Mouse (Mus musculus) heart, embryonic 16.5 days (tissue): ENCODE results near the gene Gfra1. TPM values are rescaled to one million over a fixed set of nuclear protein-coding genes. Genes with fewer than 3 reads are reported as not detected.

Experiments
- ATAC-seq: fragments of 200-750 bp; cut with Nextera tagmentation; replicated peaks from 2 replicates; pipeline ENCODE4 v1.8.0; 2017; ENCODE audit warnings: moderate number of reproducible peaks; ENCODE audit not compliant: insufficient read depth, low FRiP score; ENCODE audit errors: extremely low read depth
- H3K27ac ChIP-seq: fragments of 300-500 bp; sonication (generic); 2 replicates; pipeline ENCODE4 v1.5.1; 2014; ENCODE audit warnings: mild to moderate bottlenecking, low read length, control low read depth, moderate library complexity
- H3K27me3 ChIP-seq: fragments of 300-500 bp; sonication (generic); 2 replicates; pipeline ENCODE4 v1.6.1; 2014; ENCODE audit warnings: low read length, mixed read lengths; ENCODE audit not compliant: control insufficient read depth, insufficient read depth
- H3K36me3 ChIP-seq: fragments of 300-500 bp; sonication (generic); 2 replicates; pipeline ENCODE4 v1.6.1; 2014; ENCODE audit not compliant: control insufficient read depth, insufficient read depth
- H3K4me1 ChIP-seq: fragments of 300-500 bp; sonication (generic); 2 replicates; pipeline ENCODE4 v1.6.1; 2014; ENCODE audit warnings: low read length, mixed read lengths; ENCODE audit not compliant: control insufficient read depth, insufficient read depth
- H3K4me2 ChIP-seq: fragments of 300-500 bp; sonication (generic); 2 replicates; pipeline ENCODE4 v1.6.1; 2014; ENCODE audit warnings: low read depth, mild to moderate bottlenecking, control low read depth, low read length
- H3K4me3 ChIP-seq: fragments of 300-500 bp; sonication (generic); 2 replicates; pipeline ENCODE4 v1.5.1; 2014; ENCODE audit warnings: mild to moderate bottlenecking, control low read depth, low read length
- H3K9ac ChIP-seq: fragments of 300-500 bp; sonication (generic); 2 replicates; pipeline ENCODE4 v1.6.1; 2014; ENCODE audit warnings: low read length, control low read depth
- H3K9me3 ChIP-seq: fragments of 300-500 bp; sonication (generic); replicated peaks from 2 replicates; pipeline ENCODE4 v1.6.1; 2016; ENCODE audit warnings: low read length; ENCODE audit not compliant: control insufficient read depth
- WGBS: fragments of 180-500 bp; shearing (Covaris S2); extraction: QIAGEN DNeasy Blood & Tissue Kit; methylation state at CpG from one replicate; pipeline ENCODE4 v1.1.7; 2014; 5-methylcytosine and 5-hydroxymethylcytosine counted together
- polyA plus RNA-seq: library from polyadenylated mRNA; unstranded; fragments of >200 nt; fragmentation: Nextera tagmentation; extraction: Ambion mirVana; gene quantifications from 2 replicates; pipeline ENCODE4 v1.2.1, GENCODE M21; 2015

Gfra1 gene
- polyA plus RNA-seq, 1 experiment from 2014 or later, result 13.1 TPM

DNA sequence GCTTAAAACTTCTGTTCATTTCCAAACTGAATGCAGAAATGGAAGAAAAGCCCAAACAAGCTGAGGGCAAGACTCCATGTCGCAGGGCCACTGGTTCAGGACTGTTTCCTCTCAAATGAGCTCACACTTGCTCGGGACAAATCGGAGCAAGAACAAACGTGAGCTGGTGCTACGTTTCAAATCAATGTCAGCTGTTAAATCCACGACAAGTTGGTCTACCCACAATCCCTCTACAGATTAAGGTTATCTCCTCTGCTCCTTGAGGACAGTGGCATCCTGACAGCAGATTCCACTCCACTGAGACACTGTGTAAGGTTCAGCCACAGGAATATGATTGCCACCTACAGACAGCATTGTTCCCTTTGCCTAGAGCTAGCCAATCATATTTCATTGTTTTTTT is 4.4 kb downstream of the Gfra1 start:
- no peak for ATAC-seq
- peaks cover 22% of the 10 kb centered on the region for H3K4me1 ChIP-seq
- H3K4me2 ChIP-seq, result no peak overlapping the region
- no peak overlapping the region for H3K9ac ChIP-seq
- peaks cover 28% of the 10 kb centered on the region for H3K27me3 ChIP-seq
- H3K4me3 ChIP-seq, result no peak overlapping the region
- H3K9me3 ChIP-seq, result no peaks in the 10 kb centered on the region
- 49% methylated on average over 6 of the region's 6 CpGs for WGBS
- no peaks in the 10 kb centered on the region for H3K36me3 ChIP-seq
- H3K27ac ChIP-seq, result no peak overlapping the region

DNA sequence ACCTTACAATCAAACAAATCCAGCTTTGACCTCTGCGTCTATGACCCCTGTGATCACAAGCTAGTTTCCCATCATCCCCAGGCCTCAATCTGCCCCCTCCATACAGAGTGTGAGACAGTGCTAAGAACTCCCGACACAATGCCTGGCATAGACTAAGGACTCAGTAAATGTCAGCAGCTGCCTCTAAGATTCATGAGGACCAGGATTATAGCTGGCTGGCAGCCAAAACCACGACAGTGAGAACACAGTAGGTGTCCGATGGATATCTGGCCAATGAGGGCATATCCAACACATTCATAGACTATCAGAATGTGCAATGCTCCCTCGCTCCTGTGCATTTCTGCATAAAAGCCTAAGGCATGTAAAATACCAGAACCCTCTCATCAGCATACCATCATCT is 5.0 kb downstream of the Gfra1 start:
- H3K27me3 ChIP-seq, result peaks cover 23% of the 10 kb centered on the region
- no peak overlapping the region for H3K4me2 ChIP-seq
- no peaks in the 10 kb centered on the region for H3K9me3 ChIP-seq
- 42% methylated on average over 5 of the region's 5 CpGs for WGBS
- no peak for ATAC-seq
- no peak overlapping the region for H3K27ac ChIP-seq
- no peaks in the 10 kb centered on the region for H3K36me3 ChIP-seq
- H3K4me3 ChIP-seq, result no peak overlapping the region
- peaks cover 16% of the 10 kb centered on the region for H3K4me1 ChIP-seq
- no peak overlapping the region for H3K9ac ChIP-seq

DNA sequence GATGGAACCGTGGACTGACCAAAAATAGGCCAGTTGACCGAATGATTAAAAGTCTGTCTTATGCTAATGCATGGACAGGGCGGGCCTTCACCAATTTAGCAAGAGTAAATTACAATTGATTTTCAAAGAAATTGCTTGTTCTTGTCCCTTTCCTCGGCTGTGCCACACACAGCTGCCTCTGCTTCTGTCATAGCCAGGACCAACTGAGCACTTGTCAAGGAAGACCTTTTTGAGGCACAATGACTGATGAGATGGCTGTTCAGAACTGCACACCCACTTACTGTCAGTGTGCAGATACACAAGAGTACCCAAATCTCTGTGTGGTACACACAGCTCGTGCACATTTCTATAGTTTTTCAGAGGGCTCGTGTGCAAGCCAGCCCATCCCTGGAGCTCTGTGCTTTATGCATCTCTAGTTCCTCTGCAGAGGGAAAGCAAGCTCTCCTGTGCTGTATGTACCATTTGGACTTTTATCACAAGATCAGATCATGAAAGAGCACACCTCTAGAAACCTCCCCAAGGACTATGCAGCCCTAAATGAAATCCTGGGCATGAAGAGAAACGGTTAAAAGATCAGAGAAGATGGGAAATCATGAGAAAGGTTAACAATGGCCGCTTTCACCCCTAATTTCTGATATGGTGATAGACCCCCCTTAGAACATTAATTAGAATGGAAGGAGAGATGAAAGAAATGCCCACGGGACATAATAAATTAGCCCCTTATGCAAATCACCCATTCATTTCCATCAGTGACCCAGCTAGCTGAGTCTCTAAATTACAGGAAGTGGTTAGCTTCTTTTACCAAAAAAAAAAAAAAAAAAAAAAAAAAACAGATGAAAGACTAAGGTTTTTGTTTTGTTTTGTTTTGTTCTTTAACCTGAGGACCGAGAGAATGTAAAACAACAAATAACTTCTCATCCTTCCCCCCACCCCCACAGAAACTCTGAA is 12.7 kb downstream of the Gfra1 start:
- Histone ChIP-seq H3K36me3 (no peaks in the 10 kb centered on the region), H3K4me2 (no peak overlapping the region), H3K9me3 (no peaks in the 10 kb centered on the region), H3K9ac (no peak overlapping the region), H3K27me3 (no peaks in the 10 kb centered on the region), H3K27ac (no peak overlapping the region), H3K4me1 (no peaks in the 10 kb centered on the region; the same call in 1 of the 2 replicates), H3K4me3 (no peak overlapping the region)
- WGBS, result 77% methylated on average over 10 of the region's 10 CpGs
- no peak for ATAC-seq

DNA sequence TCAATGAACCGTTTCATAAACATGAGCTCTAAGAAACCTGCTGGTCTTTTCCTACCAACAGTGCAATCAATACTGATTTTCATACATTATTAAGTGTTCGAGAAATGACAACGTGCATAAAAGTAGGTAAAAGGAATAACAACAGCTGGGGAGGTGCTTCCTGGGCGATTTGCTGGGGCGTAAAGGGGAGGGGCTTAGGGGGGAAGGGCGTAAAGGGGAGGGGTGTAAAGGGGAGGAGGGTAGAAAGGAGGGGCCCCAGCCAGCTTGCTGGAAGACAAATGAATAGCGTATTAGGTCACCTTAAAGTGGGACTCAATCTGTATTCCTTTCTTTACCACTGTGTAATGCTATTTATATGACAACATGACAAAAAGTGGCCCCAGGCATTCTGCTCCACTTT is 13.9 kb downstream of the Gfra1 start:
- no peak for ATAC-seq
- no peaks in the 10 kb centered on the region for H3K36me3 ChIP-seq
- 68% methylated on average over 7 of the region's 7 CpGs for WGBS
- H3K27ac ChIP-seq, result no peak overlapping the region
- H3K9me3 ChIP-seq, result no peaks in the 10 kb centered on the region
- H3K9ac ChIP-seq, result no peak overlapping the region
- no peak overlapping the region for H3K4me2 ChIP-seq
- no peak overlapping the region for H3K4me3 ChIP-seq
- no peaks in the 10 kb centered on the region for H3K27me3 ChIP-seq
- H3K4me1 ChIP-seq, result peaks cover 3% of the 10 kb centered on the region

DNA sequence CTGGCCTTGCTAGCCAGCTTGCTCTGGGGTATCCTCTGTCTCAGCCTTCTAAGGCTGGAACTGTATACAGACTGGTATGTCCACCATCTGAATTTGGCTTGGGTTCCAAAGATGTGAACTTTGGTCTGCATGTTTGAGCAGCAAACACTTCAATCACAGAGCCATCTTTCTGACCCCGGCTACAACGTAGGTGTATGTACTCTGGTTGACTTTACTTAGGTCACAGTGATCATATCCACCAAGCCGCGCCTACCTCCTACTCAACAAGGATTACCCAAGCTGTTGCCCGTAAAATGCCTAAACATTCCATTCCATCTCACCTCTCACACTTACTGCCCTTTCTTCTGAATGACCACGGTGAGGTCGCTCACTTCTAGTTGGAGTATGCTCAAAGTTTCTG is 14.5 kb downstream of the Gfra1 start:
- Histone ChIP-seq H3K36me3 (no peaks in the 10 kb centered on the region), H3K4me1 (peaks cover 8% of the 10 kb centered on the region), H3K9ac (no peak overlapping the region), H3K27me3 (no peaks in the 10 kb centered on the region), H3K27ac (no peak overlapping the region), H3K4me3 (no peak overlapping the region), H3K9me3 (no peaks in the 10 kb centered on the region), H3K4me2 (no peak overlapping the region)
- WGBS, result 90% methylated on average over 7 of the region's 7 CpGs
- no peak for ATAC-seq

DNA sequence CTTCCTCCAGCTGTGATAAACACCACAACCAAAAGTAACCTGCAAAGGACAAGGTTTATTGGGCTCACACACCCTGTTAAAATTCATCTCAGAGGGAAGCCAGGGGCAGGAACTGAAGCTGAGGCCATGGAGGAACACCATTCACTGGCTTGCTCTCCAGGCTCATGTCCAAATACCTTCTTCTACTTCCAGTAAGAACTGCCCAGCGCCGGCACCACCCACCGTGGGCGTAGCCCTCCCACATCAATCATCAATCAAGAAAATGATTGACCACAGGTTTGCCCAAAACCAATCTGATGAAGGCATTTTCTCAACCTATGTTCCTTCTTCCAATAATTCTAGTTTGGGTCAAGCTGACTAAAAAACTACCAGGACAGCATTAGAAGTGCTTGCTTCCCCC is 16.9 kb downstream of the Gfra1 start:
- Histone ChIP-seq H3K4me1 (peaks cover 16% of the 10 kb centered on the region), H3K4me2 (no peak overlapping the region), H3K9me3 (no peaks in the 10 kb centered on the region), H3K27me3 (no peaks in the 10 kb centered on the region), H3K27ac (no peak overlapping the region), H3K9ac (no peak overlapping the region), H3K36me3 (no peaks in the 10 kb centered on the region), H3K4me3 (no peak overlapping the region)
- 81% methylated on average over 4 of the region's 4 CpGs for WGBS
- no peak for ATAC-seq

DNA sequence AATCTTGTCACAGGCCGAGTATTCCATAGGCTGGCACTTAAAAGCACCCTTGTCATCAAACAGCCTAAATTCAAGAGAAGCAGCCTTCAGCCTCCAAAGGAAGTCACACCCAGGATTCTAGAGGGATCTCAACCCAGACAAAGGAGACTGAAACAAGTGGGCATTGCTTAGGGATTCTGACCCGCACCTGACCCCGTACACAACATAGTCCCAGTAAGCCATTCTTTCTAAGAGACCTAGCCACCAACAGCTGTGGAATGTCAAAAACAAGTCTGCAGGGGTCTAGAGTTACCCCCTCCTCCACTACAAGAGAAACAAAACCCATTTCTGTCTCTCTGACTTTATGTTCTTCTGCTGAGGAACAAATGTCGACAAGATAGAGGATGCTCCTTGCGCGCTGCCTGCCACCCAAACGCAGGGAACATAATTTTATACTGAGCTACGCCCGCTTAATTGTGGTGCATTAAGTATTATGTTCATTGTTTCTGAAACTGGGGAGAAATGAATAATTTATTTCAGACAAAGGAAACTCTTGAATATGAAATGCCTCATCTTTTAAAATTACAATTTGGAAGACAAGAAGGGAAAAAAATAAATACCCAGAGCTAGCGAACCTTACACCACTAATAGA is 18.2 kb downstream of the Gfra1 start:
- peaks cover 16% of the 10 kb centered on the region for H3K4me1 ChIP-seq
- WGBS, result 75% methylated on average over 10 of the region's 10 CpGs
- ATAC-seq, result no peak
- H3K4me2 ChIP-seq, result no peak overlapping the region
- H3K27ac ChIP-seq, result no peak overlapping the region
- H3K9me3 ChIP-seq, result no peaks in the 10 kb centered on the region
- H3K36me3 ChIP-seq, result no peaks in the 10 kb centered on the region
- H3K27me3 ChIP-seq, result no peaks in the 10 kb centered on the region; the same call in 1 of the 2 replicates
- H3K9ac ChIP-seq, result no peak overlapping the region
- no peak overlapping the region for H3K4me3 ChIP-seq

DNA sequence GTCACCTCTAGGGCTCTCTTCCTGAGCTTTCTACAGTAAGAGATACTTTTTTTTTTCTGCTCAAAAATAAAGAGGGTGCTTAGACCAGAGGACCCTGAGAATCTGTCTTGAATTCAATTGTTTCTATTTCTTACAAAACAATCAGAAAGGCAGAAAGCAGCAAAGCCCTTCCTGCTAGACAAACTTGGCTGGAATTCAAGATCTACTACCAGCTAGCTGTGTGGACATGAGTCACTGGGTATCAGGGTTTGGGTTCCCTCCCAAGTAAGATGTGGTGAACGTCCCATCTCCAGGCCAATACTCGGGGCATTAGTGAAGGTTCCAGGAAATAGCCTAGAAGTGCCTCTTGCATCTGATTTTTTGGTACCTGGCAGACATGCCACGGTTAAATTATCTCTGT is 18.8 kb downstream of the Gfra1 start:
- Histone ChIP-seq H3K27ac (no peak overlapping the region), H3K9ac (no peak overlapping the region), H3K4me2 (no peak overlapping the region), H3K27me3 (no peaks in the 10 kb centered on the region; the same call in 1 of the 2 replicates), H3K36me3 (no peaks in the 10 kb centered on the region), H3K9me3 (no peaks in the 10 kb centered on the region), H3K4me1 (peaks cover 16% of the 10 kb centered on the region), H3K4me3 (no peak overlapping the region)
- ATAC-seq, result no peak
- WGBS, result 24% methylated on average over 3 of the region's 3 CpGs

DNA sequence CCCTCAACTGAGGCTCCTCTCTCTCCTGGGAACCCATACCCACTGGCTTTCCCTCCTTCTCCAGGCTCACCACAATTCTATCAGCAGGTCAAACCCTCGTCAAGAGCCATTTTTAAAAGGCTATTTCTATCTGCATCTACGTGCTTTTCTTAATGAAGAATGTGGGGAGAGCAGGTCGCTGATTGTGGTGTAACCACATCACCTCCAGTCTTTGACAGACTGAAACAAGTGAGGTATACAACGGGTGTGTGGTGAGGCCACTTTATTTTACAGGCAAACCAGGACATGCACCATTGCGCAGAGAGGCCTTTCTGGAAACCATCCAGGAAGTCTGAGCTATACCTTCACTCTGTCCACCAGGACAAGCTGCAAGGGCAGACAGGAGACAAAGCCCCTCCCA is 19.8 kb downstream of the Gfra1 start:
- no peak overlapping the region for H3K4me2 ChIP-seq
- no peak overlapping the region for H3K4me3 ChIP-seq
- ATAC-seq, result no peak
- H3K27ac ChIP-seq, result no peak overlapping the region
- WGBS, result 43% methylated on average over 5 of the region's 5 CpGs
- H3K9me3 ChIP-seq, result no peaks in the 10 kb centered on the region
- no peaks in the 10 kb centered on the region; the same call in 1 of the 2 replicates for H3K27me3 ChIP-seq
- peaks cover 16% of the 10 kb centered on the region for H3K4me1 ChIP-seq
- no peaks in the 10 kb centered on the region for H3K36me3 ChIP-seq
- H3K9ac ChIP-seq, result no peak overlapping the region
